Mouse (Mus musculus): ENCODE data around the gene Slc22a18. TPM values are rescaled to one million over a fixed set of nuclear protein-coding genes. Genes with fewer than 3 reads are reported as not detected.
A peak's percentile ranks its signal among the peaks of the same experiment; 100 is the strongest.
"Not testable (repeated sequence)": the region's sequence is repeated elsewhere in the genome, so short reads cannot be mapped to it uniquely, and the experiment has no call there.

Slc22a18 gene
- polyA plus RNA-seq, 1 experiment from 2014 or later: 0.97 TPM

DNA sequence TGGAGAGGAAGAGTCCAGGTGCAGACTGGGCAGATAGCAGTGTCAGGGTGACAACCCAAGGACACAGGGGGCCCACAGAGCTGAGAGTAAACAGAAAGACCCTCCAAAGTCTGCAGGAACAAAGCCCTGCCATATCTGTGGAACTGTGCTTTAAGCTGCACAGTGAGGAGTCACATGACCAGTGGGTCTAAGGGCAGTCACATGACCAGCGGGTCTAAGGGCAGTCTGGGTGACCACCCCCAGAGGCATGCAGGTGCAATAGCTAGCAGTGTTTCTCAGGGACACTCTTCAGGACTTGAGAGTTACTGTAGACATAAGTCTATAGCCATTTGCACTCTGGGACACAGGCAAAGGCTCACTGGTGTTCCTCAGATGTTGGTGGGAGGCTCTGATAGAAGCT is 36.0 kb downstream of the Slc22a18 start:
- H3K36me3 ChIP-seq (replicated peaks): peaks cover 15% of the 10 kb centered on the region
- H3K4me3 ChIP-seq: no peak overlapping the region
- H3K9ac ChIP-seq: no peak overlapping the region
- no peak overlapping the region for H3K4me2 ChIP-seq
- peaks cover 5% of the 10 kb centered on the region for H3K27me3 ChIP-seq (replicated peaks)
- 77% methylated on average over 1 of the region's 1 CpGs for WGBS
- ATAC-seq (replicated peaks): no peak
- no peaks in the 10 kb centered on the region for H3K9me3 ChIP-seq
- H3K4me1 ChIP-seq: no peaks in the 10 kb centered on the region
- no peak overlapping the region for H3K27ac ChIP-seq

DNA sequence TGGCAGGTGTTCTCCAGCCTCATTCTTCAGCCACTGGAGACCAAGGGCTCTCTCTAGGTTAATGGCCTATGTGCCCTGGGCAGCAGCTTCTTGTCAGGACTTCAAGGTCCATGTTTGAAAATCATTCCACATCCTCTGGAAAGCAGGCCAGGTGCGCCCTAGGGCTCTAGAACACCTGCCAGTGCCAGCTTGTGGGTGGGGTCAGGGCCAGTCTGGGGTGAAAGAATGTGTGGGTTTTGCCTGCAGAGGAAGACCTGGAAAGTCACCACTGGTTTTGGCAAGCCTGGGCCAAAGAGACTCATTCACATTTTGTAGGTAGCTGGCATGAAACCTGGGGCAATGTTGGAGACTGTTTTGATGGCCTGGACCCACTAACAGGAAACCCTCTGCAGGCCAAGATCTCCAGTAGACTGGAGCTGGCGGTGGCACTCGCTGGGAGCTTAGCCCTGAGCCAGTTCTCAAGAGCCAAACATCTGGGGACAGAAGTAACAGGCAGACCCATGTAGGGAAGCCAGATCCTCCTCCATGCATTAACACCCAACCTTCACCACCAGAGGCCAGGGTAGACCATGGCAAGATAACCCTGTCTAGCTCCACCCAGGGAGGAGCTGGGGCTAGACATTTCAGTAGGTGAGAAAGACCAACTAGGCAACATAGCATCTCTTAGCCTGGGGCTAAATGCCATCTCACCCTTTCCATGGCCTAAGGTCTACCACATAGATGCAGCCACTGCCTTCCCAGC is 37.2 kb downstream of the Slc22a18 start:
- WGBS: 91% methylated on average over 3 of the region's 3 CpGs
- Histone ChIP-seq H3K4me2 (no peak overlapping the region), H3K36me3 (replicated peaks) (peaks cover 25% of the 10 kb centered on the region), H3K9me3 (no peaks in the 10 kb centered on the region), H3K9ac (no peak overlapping the region), H3K27ac (no peak overlapping the region), H3K4me3 (no peak overlapping the region), H3K27me3 (replicated peaks) (no peaks in the 10 kb centered on the region), H3K4me1 (no peaks in the 10 kb centered on the region)
- no peak for ATAC-seq (replicated peaks)

DNA sequence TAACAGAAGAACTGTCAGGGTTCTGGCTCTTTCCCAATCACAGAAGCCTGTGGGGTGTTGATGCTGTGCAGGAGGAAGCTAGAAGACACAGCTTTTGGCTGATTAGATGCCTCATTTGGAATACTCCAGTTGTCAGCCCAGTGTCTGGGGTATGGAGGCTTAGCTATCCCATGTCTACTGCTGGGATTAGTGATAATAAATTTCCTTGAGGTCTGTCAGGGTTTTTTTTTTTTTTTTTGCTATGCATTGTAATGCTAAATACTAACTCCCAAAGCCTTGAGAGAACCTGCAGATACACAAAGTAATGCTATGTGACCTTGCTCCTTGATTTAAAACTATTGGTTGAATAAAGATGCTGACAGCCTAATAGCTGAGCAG is 37.8 kb downstream of the Slc22a18 start:
- H3K4me1 ChIP-seq: no peaks in the 10 kb centered on the region
- no peaks in the 10 kb centered on the region for H3K27me3 ChIP-seq (replicated peaks)
- no peaks in the 10 kb centered on the region for H3K9me3 ChIP-seq
- H3K4me3 ChIP-seq: no peak overlapping the region
- no peak overlapping the region for H3K4me2 ChIP-seq
- peaks cover 29% of the 10 kb centered on the region for H3K36me3 ChIP-seq (replicated peaks)
- no peak for ATAC-seq (replicated peaks)
- H3K9ac ChIP-seq: no peak overlapping the region
- H3K27ac ChIP-seq: no peak overlapping the region

DNA sequence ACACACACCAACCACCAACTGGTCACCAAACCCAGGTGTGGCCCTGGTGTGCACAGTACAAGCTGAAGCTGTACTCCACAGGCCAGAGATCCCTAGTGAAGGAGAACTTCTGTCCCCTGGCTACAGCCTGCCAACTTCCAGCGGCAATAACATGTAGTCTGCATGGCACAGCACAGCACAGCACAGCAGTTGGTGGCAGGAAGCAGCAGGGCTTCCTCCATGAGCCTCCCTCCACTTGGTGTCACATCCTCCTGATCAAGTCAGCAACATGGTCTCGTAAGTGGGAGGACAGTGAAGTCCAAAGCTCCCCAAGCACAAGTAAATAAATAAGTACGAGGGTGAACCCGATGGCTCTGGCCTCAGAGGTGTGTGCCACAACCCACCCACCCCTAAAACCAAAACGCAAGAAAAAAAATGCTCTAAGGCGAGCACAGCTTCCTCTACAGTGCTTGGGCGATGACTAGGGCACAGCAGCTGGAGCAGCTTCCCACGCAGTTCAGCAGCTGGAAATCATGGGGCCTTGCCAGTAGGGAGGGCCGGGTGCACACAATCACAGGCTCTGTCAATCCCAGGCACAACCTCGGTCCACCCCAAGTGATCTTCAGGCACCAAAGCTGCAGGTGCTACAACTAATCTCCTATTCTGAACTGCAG is 40.4 kb downstream of the Slc22a18 start:
- Histone ChIP-seq H3K4me1 (no peaks in the 10 kb centered on the region), H3K36me3 (replicated peaks) (peaks cover 46% of the 10 kb centered on the region), H3K9me3 (no peaks in the 10 kb centered on the region), H3K4me3 (no peak overlapping the region), H3K9ac (no peak overlapping the region), H3K27ac (no peak overlapping the region), H3K4me2 (no peak overlapping the region), H3K27me3 (replicated peaks) (no peaks in the 10 kb centered on the region)
- 93% methylated on average over 10 of the region's 10 CpGs for WGBS
- no peak for ATAC-seq (replicated peaks)

DNA sequence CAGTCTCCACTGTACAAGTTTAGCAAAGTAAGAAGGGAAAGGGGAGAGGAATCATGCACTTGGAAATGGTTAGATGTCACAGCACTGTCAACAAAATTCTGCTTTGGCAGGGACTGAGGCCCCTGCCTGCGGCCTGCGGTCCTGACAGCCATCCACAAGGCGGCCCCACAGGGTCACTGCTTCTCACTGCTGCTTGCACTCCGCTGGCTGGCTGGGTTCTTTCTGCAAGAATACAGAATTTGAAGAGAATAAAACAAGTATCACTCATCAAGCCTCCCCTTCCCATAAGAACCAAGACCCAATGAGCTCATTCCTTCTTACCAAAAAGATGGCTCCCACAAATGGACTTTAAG is 40.9 kb downstream of the Slc22a18 start:
- Histone ChIP-seq H3K4me2 (no peak overlapping the region), H3K9me3 (no peaks in the 10 kb centered on the region), H3K36me3 (replicated peaks) (peaks cover 51% of the 10 kb centered on the region), H3K27me3 (replicated peaks) (no peaks in the 10 kb centered on the region), H3K4me3 (no peak overlapping the region), H3K9ac (no peak overlapping the region), H3K27ac (no peak overlapping the region), H3K4me1 (no peaks in the 10 kb centered on the region)
- no peak for ATAC-seq (replicated peaks)
- 92% methylated on average over 4 of the region's 4 CpGs for WGBS

DNA sequence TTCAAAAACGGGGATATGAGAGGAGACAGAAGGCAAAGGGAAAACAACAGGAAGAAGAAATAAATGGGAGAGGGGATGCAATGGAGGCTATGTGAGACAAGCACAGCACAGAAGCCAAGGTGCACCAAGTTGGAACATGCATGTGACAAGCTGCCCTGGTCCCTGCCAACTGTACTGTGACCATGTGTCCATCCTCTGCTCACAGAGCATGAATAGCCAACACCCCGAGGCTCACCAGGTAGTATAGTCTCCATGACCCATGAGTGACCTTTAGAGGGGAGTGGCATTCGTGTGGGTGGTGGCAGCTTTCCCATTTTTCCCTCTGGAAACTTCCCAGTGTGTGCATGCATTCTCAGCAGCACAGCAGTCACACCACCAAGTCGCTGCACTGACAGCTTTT is 45.8 kb downstream of the Slc22a18 start:
- no peaks in the 10 kb centered on the region for H3K27me3 ChIP-seq (replicated peaks)
- no peaks in the 10 kb centered on the region for H3K9me3 ChIP-seq
- no peak overlapping the region for H3K4me3 ChIP-seq
- no peak overlapping the region for H3K9ac ChIP-seq
- H3K27ac ChIP-seq: no peak overlapping the region
- H3K4me1 ChIP-seq: no peaks in the 10 kb centered on the region
- ATAC-seq (replicated peaks): no peak
- no peak overlapping the region for H3K4me2 ChIP-seq
- WGBS: 86% methylated on average over 4 of the region's 4 CpGs
- peaks cover 73% of the 10 kb centered on the region for H3K36me3 ChIP-seq (replicated peaks)

DNA sequence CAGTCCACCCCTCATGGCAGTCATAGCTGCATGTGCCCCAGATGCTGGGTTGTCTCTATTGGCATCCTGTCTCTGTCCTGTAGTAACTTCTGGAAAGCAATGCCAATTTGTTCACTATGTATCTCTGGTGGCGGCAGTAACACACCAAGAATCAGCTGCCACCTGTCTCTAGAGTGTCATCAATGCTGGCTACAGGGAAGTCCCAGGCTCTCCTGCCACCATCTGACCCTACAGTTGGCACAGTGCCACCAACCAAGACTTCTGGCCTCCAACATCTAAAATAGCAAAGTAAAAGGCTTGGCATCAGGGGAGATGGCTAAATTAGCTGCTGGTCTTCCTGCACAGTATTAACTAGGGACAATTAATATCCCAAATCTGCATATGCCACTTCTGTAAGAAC is 58.9 kb downstream of the Slc22a18 start:
- peaks cover 67% of the 10 kb centered on the region for H3K36me3 ChIP-seq (replicated peaks)
- H3K4me2 ChIP-seq: no peak overlapping the region
- H3K4me3 ChIP-seq: no peak overlapping the region
- 88% methylated on average over 1 of the region's 1 CpGs for WGBS
- no peaks in the 10 kb centered on the region for H3K9me3 ChIP-seq
- H3K4me1 ChIP-seq: no peaks in the 10 kb centered on the region
- no peak for ATAC-seq (replicated peaks)
- no peak overlapping the region for H3K9ac ChIP-seq
- no peak overlapping the region for H3K27ac ChIP-seq
- H3K27me3 ChIP-seq (replicated peaks): no peaks in the 10 kb centered on the region

DNA sequence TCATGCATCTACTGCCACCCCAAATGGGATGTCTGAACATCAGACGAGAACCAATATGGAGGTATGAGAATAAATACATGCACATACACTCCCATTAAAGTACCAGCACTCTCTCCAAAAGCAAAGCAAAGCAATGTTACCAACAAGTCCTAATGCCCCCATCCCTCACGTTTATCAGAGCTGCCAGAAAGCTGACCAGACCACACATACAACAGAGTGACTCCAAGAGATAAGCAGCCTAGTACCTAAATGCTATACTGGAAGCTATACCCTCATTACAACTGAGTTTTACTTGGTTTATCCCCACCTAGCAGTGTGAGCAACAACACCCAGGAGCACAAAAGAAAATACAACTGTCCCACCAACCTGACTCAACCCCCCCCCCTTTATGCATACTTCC is 59.7 kb downstream of the Slc22a18 start:
- WGBS: 93% methylated on average over 2 of the region's 2 CpGs
- Histone ChIP-seq H3K4me1 (no peaks in the 10 kb centered on the region), H3K27me3 (replicated peaks) (no peaks in the 10 kb centered on the region), H3K4me2 (no peak overlapping the region), H3K4me3 (no peak overlapping the region), H3K27ac (no peak overlapping the region), H3K9ac (no peak overlapping the region), H3K36me3 (replicated peaks) (peaks cover 73% of the 10 kb centered on the region), H3K9me3 (no peaks in the 10 kb centered on the region)
- ATAC-seq (replicated peaks): no peak

DNA sequence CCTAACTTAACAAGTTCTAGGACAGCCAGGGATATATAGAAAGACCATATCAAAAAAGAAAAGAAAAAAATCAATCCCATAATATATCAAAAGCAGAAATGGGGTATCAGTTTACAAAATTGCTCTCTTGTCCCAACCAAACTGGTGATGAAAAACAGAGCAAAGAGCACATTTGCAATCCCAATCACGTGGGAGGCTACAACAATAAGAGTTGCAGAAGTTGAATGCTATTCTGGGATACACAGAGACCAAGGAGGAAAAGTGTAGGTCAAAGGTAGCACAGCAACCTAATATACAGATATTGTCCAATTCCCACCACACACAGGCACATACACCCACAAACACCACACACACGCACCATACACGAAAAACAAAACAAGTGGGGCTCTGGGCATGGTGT is 62.7 kb downstream of the Slc22a18 start:
- no peaks in the 10 kb centered on the region for H3K9me3 ChIP-seq
- no peak overlapping the region for H3K9ac ChIP-seq
- 0 out of 2 replicates have a peak, but pooled peaks cover 2% of the 10 kb centered on the region for H3K4me1 ChIP-seq
- no peaks in the 10 kb centered on the region for H3K27me3 ChIP-seq (replicated peaks)
- H3K36me3 ChIP-seq (replicated peaks): peaks cover 55% of the 10 kb centered on the region
- no peak overlapping the region for H3K4me2 ChIP-seq
- no peak overlapping the region for H3K27ac ChIP-seq
- H3K4me3 ChIP-seq: no peak overlapping the region
- ATAC-seq (replicated peaks): no peak
- WGBS: 90% methylated on average over 3 of the region's 3 CpGs

DNA sequence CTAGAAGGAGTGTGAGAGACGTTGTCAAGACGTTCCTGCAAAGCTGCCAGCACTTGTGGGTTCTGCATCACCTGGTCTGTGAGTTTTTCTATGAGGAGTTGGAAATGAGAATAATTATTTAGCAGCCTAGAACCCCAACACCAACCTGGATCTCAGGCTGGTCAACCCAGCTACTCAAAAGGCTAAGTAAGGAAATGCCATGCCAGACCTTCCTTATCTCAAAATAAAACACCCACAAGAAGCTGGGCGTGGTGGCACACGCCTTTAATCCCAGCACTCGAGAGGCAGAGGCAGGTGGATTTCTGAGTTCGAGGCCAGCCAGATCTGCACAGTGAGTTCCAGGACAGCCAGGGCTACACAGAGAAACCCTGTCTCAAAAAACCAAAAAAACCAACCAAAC is 64.7 kb downstream of the Slc22a18 start:
- H3K27ac ChIP-seq; H3K9me3 ChIP-seq; ATAC-seq (replicated peaks); H3K4me3 ChIP-seq; H3K27me3 ChIP-seq (replicated peaks); H3K4me2 ChIP-seq; H3K9ac ChIP-seq: not testable (repeated sequence)
- H3K36me3 ChIP-seq (replicated peaks): peaks cover 44% of the 10 kb centered on the region
- peaks cover 19% of the 10 kb centered on the region for H3K4me1 ChIP-seq
- 91% methylated on average over 6 of the region's 6 CpGs for WGBS

DNA sequence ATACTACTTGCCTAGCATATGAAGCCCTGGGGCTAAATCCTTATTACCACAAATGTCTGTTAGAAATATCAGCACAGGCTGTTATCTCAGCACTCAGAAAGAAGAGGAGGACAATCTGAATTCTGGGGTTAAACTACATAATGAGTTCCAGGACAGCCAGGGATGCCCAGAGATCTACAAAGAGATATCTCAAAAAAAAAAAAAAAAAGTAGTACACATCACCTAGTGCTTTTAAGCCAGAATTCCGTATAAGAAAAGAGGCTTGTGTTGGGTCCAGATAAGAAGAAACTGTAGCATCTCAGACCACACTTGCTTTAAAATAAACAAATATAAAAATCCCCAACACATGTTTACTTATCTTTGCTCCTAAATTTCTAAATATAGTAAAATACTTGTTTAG is 65.1 kb downstream of the Slc22a18 start:
- Histone ChIP-seq H3K27me3 (replicated peaks) (no peaks in the 10 kb centered on the region), H3K27ac (no peak overlapping the region), H3K9ac (no peak overlapping the region), H3K9me3 (no peaks in the 10 kb centered on the region), H3K4me1 (peaks cover 23% of the 10 kb centered on the region), H3K36me3 (replicated peaks) (peaks cover 39% of the 10 kb centered on the region), H3K4me3 (no peak overlapping the region), H3K4me2 (no peak overlapping the region)
- 79% methylated on average over 1 of the region's 1 CpGs for WGBS
- ATAC-seq (replicated peaks): no peak

DNA sequence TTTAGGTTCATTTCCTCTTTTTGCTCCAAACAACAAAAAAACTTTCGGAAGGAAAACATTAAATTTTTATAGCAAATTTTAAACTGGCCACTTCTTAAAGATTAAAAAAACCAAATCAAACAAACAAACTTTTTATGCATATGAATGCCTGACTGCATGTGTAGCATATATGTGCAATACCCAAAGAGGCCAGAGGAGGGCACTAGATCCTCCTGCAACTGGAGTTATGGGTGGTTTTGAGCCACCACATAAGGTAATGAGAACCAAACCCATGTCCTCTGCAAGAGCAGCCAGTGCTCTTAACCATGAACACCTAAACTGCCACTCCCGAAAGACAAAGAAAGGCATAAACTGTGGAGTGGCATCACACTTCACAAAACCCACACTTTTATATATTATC is 70.8 kb downstream of the Slc22a18 start:
- no peak for ATAC-seq (replicated peaks)
- H3K9ac ChIP-seq: no peak overlapping the region
- no peak overlapping the region for H3K4me3 ChIP-seq
- H3K36me3 ChIP-seq (replicated peaks): no peaks in the 10 kb centered on the region
- no peak overlapping the region for H3K4me2 ChIP-seq
- no peaks in the 10 kb centered on the region for H3K27me3 ChIP-seq (replicated peaks)
- H3K4me1 ChIP-seq: peaks cover 57% of the 10 kb centered on the region
- no peaks in the 10 kb centered on the region for H3K9me3 ChIP-seq
- H3K27ac ChIP-seq: no peak overlapping the region
- WGBS: 92% methylated on average over 2 of the region's 2 CpGs

DNA sequence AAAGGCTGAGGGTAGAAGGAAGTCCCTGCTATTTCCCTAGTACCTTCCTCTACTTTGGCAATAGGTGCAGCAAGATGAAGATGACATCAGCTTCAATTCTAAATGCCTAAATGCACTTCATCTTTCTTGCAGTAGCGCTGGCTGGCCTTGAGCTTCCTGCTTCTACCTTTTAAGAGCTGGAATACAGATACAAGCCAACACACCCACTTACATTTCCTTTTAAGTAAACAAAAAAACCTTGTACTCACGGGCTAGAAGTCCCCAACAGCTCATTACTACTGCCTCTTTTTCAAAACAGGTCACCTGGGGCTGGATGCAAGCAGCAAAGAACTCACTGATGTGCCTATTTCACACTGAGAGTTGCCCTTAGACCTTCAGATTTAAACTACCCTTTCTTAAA is 73.0 kb downstream of the Slc22a18 start:
- no peaks in the 10 kb centered on the region for H3K36me3 ChIP-seq (replicated peaks)
- no peak overlapping the region for H3K27ac ChIP-seq
- no peak overlapping the region for H3K4me2 ChIP-seq
- H3K9ac ChIP-seq: peak overlapping the region; percentile 1; the same call in 1 of the 2 replicates
- H3K4me3 ChIP-seq: no peak overlapping the region
- H3K9me3 ChIP-seq: no peaks in the 10 kb centered on the region
- H3K27me3 ChIP-seq (replicated peaks): no peaks in the 10 kb centered on the region
- no peak for ATAC-seq (replicated peaks)
- H3K4me1 ChIP-seq: peaks cover 57% of the 10 kb centered on the region
- 76% methylated on average over 2 of the region's 2 CpGs for WGBS

Measured in midbrain, embryonic 15.5 days (tissue).